Mouse (Mus musculus): ENCODE measurements around the gene Atoh7.
"Not testable (repeated sequence)": the region's sequence is repeated elsewhere in the genome, so short reads cannot be mapped to it uniquely, and the experiment has no call there.

The Atoh7 gene

GRCm38 (mm10) chr10:63099521-63099920, at the start of gene Atoh7:
TSS of gene Atoh7 (plus strand) at chr10:63099651.
- no peak for DNase-seq

GRCm38 (mm10) chr10:63051267-63051666, 48.2 kb upstream of the Atoh7 start:
- DNase-seq: no peak

GRCm38 (mm10) chr10:63052011-63052410, 47.4 kb upstream of the Atoh7 start:
- DNase-seq: no peak

- DNase-seq: no peak
Measured at GRCm38 (mm10) chr10:63053007-63053406, 46.4 kb upstream of the Atoh7 start.

- DNase-seq: not testable (repeated sequence)
Measured at GRCm38 (mm10) chr10:63054071-63054470, 45.4 kb upstream of the Atoh7 start.

GRCm38 (mm10) chr10:63054586-63054985, 44.9 kb upstream of the Atoh7 start:
- peak; percentile 7 for DNase-seq

- DNase-seq: no peak
Measured at GRCm38 (mm10) chr10:63056966-63057750, 42.3 kb upstream of the Atoh7 start.

GRCm38 (mm10) chr10:63059862-63060261, 39.6 kb upstream of the Atoh7 start, which contains the start of gene Pbld1:
TSS of gene Pbld1 (plus strand) at chr10:63060162.
- DNase-seq: no peak

GRCm38 (mm10) chr10:63060406-63060805, 39.0 kb upstream of the Atoh7 start:
- DNase-seq: no peak

GRCm38 (mm10) chr10:63061266-63061665, 38.2 kb upstream of the Atoh7 start:
- no peak for DNase-seq

- DNase-seq: no peak
Measured at GRCm38 (mm10) chr10:63062696-63063095, 36.8 kb upstream of the Atoh7 start.

GRCm38 (mm10) chr10:63063365-63063764, 36.1 kb upstream of the Atoh7 start:
- DNase-seq: no peak

GRCm38 (mm10) chr10:63064516-63064915, 34.9 kb upstream of the Atoh7 start:
- DNase-seq: no peak

- no peak for DNase-seq
Measured at GRCm38 (mm10) chr10:63065561-63065960, 33.9 kb upstream of the Atoh7 start.

GRCm38 (mm10) chr10:63065988-63066387, 33.5 kb upstream of the Atoh7 start:
- DNase-seq: peak; percentile 82

- no peak for DNase-seq
Measured at GRCm38 (mm10) chr10:63086304-63086703, 13.1 kb upstream of the Atoh7 start.

- DNase-seq: peak; percentile 18
Measured at GRCm38 (mm10) chr10:63089103-63089757, 10.2 kb upstream of the Atoh7 start.

GRCm38 (mm10) chr10:63089758-63090571, 9.5 kb upstream of the Atoh7 start:
- DNase-seq: peak; percentile 8

- DNase-seq: no peak
Measured at GRCm38 (mm10) chr10:63091915-63092314, 7.5 kb upstream of the Atoh7 start.

- peak; percentile 24 for DNase-seq
Measured at GRCm38 (mm10) chr10:63092616-63093550, 6.6 kb upstream of the Atoh7 start.

GRCm38 (mm10) chr10:63096757-63097156, 2.7 kb upstream of the Atoh7 start:
- DNase-seq: no peak

GRCm38 (mm10) chr10:63098191-63098590, 1.3 kb upstream of the Atoh7 start:
- DNase-seq: no peak

Data from thymus, postnatal 14 days (tissue).